Comparison of ENCODE assay signal across 8 mouse cellular contexts in the genomic region with DNA sequence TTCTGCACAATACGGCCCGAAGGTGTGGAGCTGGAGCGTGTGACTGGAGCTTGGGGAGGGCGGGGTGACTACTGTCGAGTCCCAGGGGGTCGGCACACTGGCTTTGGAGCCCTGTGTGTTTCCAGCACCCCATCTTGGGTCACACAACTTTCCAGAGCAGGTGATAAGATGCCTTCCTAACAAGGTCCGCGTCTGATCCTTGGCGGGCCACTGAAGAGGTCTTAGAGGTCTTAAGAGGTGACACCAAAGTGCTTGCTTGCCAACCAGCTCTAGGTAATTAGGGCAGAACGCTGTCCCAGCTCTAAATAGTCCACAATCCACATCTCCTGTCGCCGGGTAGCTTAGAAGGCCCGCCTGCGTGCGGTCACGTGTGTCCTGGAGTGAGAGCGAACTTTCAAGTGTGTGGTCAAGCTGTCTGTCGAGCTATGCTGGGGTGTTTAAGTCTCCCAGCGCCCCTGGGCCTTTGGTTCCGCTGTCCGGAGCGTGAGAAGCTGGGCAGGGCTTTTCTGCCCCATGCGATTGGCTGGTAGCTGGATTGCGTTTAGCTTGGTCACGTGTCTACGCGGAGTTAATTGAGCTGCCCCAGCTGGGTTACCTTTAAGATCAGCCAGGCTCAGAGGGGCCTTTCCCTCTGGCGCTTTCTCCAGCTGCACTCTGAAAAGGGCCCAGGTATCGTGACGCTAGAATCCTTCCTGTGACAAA. TPM values are rescaled to one million over a fixed set of nuclear protein-coding genes. Genes with fewer than 3 reads are reported as not detected.
DNase-seq lines count a peak whose midpoint lies in the region; ATAC-seq and TF ChIP-seq lines count a peak whose summit lies in the region.

No protein-coding gene starts in this region.

- H3K27me3 ChIP-seq in hindbrain, embryonic 14.5 days (ENCODE audit: control insufficient read depth, insufficient read depth, low read length): 0 out of 2 replicates have a peak, but pooled peaks cover 7% of the 10 kb centered on the region
- H3K27me3 ChIP-seq in lung, postnatal 0 days (replicated peaks; ENCODE audit: insufficient read depth, low read length): 0 out of 2 replicates have a peak, but pooled peaks cover 3% of the 10 kb centered on the region

- peak overlapping the region; percentile 93 for H3K9ac ChIP-seq in hindbrain, embryonic 14.5 days
- peak overlapping the region; percentile 73 for H3K9ac ChIP-seq in lung, postnatal 0 days (replicated peaks; ENCODE audit: low read depth)

- H3K4me2 ChIP-seq in hindbrain, embryonic 14.5 days (replicated peaks): peak overlapping the region; percentile 95
- peak overlapping the region; percentile 95 for H3K4me2 ChIP-seq in lung, postnatal 0 days (replicated peaks; ENCODE audit: low read depth, low read length)

- ATAC-seq in common myeloid progenitor, adult 5-6 weeks (replicated peaks; ENCODE audit: low read depth, poor library complexity, severe bottlenecking): peak; percentile 62
- peak; percentile 18; the same call in 1 of the 2 replicates for ATAC-seq in hindbrain, embryonic 14.5 days (ENCODE audit: low FRiP score)
- peak; percentile 90 for ATAC-seq in lung, postnatal 0 days
- ATAC-seq in erythroid progenitor cell, adult 5-6 weeks (replicated peaks; ENCODE audit: low FRiP score, poor library complexity, severe bottlenecking): no peak

- H3K4me3 ChIP-seq in hindbrain, embryonic 14.5 days (replicated peaks; ENCODE audit: low read length): peak overlapping the region; percentile 92
- peak overlapping the region; percentile 66 for H3K4me3 ChIP-seq in lung, postnatal 0 days (ENCODE audit: low read depth, low read length)

- H3K4me1 ChIP-seq in hindbrain, embryonic 14.5 days (replicated peaks; ENCODE audit: control insufficient read depth, insufficient read depth, low read length): peaks cover 16% of the 10 kb centered on the region
- 0 out of 2 replicates have a peak, but pooled peaks cover 7% of the 10 kb centered on the region for H3K4me1 ChIP-seq in lung, postnatal 0 days (ENCODE audit: insufficient read depth, low read depth, low read length)

- peak overlapping the region; percentile 94 for H3K27ac ChIP-seq in hindbrain, embryonic 14.5 days
- H3K27ac ChIP-seq in lung, postnatal 0 days (ENCODE audit: low read length): peak overlapping the region; percentile 88

- WGBS in hindbrain, embryonic 14.5 days: 0% methylated on average over 30 of the region's 30 CpGs
- 1% methylated on average over 30 of the region's 30 CpGs for WGBS in lung, postnatal 0 days

- no peaks in the 10 kb centered on the region for H3K36me3 ChIP-seq in hindbrain, embryonic 14.5 days (replicated peaks; ENCODE audit: control insufficient read depth, insufficient read depth)
- H3K36me3 ChIP-seq in lung, postnatal 0 days (ENCODE audit: insufficient read depth, low read length): no peaks in the 10 kb centered on the region

- TF ChIP-seq EP300 in lung, postnatal 0 days (IDR thresholded peaks at IDR 0.05): peak; percentile 48; the same call in 1 of the 2 replicates

- DNase-seq in adrenal gland, adult 18-20 months (ENCODE audit: low spot score in 2 of 2): peak; percentile 52 to 65
- peak; percentile 84 for DNase-seq in gastrocnemius, adult 18-20 months (ENCODE audit: low spot score)
- peak; percentile 54 for DNase-seq in hindbrain, embryonic 14.5 days (ENCODE audit: low spot score)
- peak; percentile 71 to 72 for DNase-seq in layer of hippocampus, postnatal 36 days
- peak; percentile 96 for DNase-seq in lung, postnatal 0 days (ENCODE audit: low spot score)
- DNase-seq in retina, adult 2 months (ENCODE audit: low read depth, low spot score): peak; percentile 83

- TF ChIP-seq CTCF in lung, postnatal 0 days (IDR thresholded peaks at IDR 0.05): no peak

- no peaks in the 10 kb centered on the region for H3K9me3 ChIP-seq in hindbrain, embryonic 14.5 days (ENCODE audit: control insufficient read depth, low read length)
- no peaks in the 10 kb centered on the region for H3K9me3 ChIP-seq in lung, postnatal 0 days (ENCODE audit: low read length)

RNA-seq across cellular contexts. Expression of gene Vldlr, which starts 2.4 kb away (rescaled TPM):
- 10 to 100 TPM; 29.2 to 30.6 TPM for total RNA-seq in adrenal gland, adult 18-20 months (2021)
- total RNA-seq in common myeloid progenitor, adult 5-6 weeks (2017): 5.3 and 9.5 TPM in 2 replicates
- 100 to 1,000 TPM in 1 of 2 experiments, 10 to 100 TPM in 1; 99.4 to 104 TPM for total RNA-seq in gastrocnemius, adult 18-20 months (2021)
- polyA plus RNA-seq in hindbrain, embryonic 14.5 days (2014; fragmentation: Nextera tagmentation; extraction: Ambion mirVana): 28.9 and 31.7 TPM in 2 replicates
- total RNA-seq in layer of hippocampus, postnatal 36 days (2021): 10 to 100 TPM; 49.0 to 50.6 TPM
- polyA plus RNA-seq in lung, postnatal 0 days (2015; fragmentation: Nextera tagmentation; extraction: Ambion mirVana): 56.6 and 57.8 TPM in 2 replicates
- not detected in 2 replicates for total RNA-seq in erythroid progenitor cell, adult 5-6 weeks (2015; ENCODE audit: low replicate concordance)
- 0.76 TPM in 1 of 2 replicates, not detected in the other for total RNA-seq in erythroid progenitor cell, adult 5-6 weeks (2017; ENCODE audit: low replicate concordance)
